In the genomic region with DNA sequence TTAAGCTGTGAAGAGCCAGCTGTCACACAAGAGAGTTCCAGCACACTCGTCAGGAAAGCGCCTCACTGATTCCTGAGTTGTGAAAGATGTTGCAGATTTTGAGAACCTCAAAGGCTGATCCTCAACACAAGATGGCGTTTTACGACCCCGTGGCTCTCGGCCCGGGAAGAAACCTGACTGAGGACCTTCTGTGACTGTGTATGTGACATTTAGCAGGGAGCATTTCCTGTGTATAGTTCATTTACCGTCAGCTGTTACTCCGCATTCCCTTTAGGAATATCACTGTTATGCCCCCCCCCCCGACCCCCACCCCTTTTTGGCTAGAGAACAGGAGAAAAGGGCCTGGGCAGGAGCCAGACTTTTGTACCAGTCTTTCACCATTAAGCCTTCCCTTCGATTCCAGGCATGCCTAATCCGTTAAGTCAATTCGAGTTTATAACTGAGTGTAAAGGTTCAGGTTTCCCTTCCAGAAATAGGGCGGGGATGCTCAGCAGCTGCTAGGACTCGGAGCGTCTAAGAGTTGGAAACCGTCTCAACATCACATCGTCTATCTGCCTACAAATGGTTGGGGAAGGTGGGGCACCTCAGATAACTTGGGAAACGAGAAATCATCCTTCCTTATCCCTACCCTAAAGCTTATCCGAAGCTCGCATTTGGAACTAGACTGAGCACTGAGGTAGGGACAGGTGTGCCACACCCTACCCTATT, we compare ENCODE assay signal across 8 mouse cellular contexts. TPM values are rescaled to one million over a fixed set of nuclear protein-coding genes. Genes with fewer than 3 reads are reported as not detected.
DNase-seq lines count a peak whose midpoint lies in the region; ATAC-seq lines count a peak whose summit lies in the region.
"Had no signal": no experiment of that assay in that cellular context is flagged by ENCODE, and none has a peak within 500 bp of the region (broad histone marks: within the 10 kb centered on the region; RNA-seq: fewer than 3 reads in every experiment).

No protein-coding gene starts in this region.

- peaks cover 9% of the 10 kb centered on the region for H3K4me1 ChIP-seq in lung, embryonic 16.5 days (replicated peaks; ENCODE audit: control insufficient read depth, insufficient read depth, low read length)
- peaks cover 22% of the 10 kb centered on the region for H3K4me1 ChIP-seq in forebrain, embryonic 10.5 days
- peaks cover 15% of the 10 kb centered on the region for H3K4me1 ChIP-seq in limb, embryonic 12.5 days (replicated peaks)
- peaks cover 5% of the 10 kb centered on the region; the same call in 1 of the 2 replicates for H3K4me1 ChIP-seq in stomach, embryonic 14.5 days (ENCODE audit: control insufficient read depth, insufficient read depth, low read length)

- H3K36me3 ChIP-seq in lung, embryonic 16.5 days (ENCODE audit: control insufficient read depth, insufficient read depth, low read length): no peaks in the 10 kb centered on the region
- H3K36me3 ChIP-seq in forebrain, embryonic 10.5 days (replicated peaks): no peaks in the 10 kb centered on the region
- H3K36me3 ChIP-seq in limb, embryonic 12.5 days: no peaks in the 10 kb centered on the region
- H3K36me3 ChIP-seq in stomach, embryonic 14.5 days (ENCODE audit: control insufficient read depth, insufficient read depth, low read length): no peaks in the 10 kb centered on the region

- ATAC-seq in lung, embryonic 16.5 days (ENCODE audit: low read depth): no peak
- peak; percentile 38; the same call in 1 of the 2 replicates for ATAC-seq in limb, embryonic 12.5 days (ENCODE audit: insufficient number of reproducible peaks, insufficient read depth, low FRiP score, low TSS enrichment, low read depth)
- peak; percentile 34; the same call in 1 of the 2 replicates for ATAC-seq in stomach, embryonic 14.5 days (ENCODE audit: insufficient number of reproducible peaks, insufficient read depth, low FRiP score, low read depth)

- H3K9me3 ChIP-seq in lung, embryonic 16.5 days (ENCODE audit: control insufficient read depth, low read length): no peaks in the 10 kb centered on the region
- H3K9me3 ChIP-seq in forebrain, embryonic 10.5 days: no peaks in the 10 kb centered on the region
- H3K9me3 ChIP-seq in limb, embryonic 12.5 days: no peaks in the 10 kb centered on the region
- H3K9me3 ChIP-seq in stomach, embryonic 14.5 days (ENCODE audit: control insufficient read depth, low read depth, low read length): no peaks in the 10 kb centered on the region

- no peak overlapping the region for H3K4me3 ChIP-seq in lung, embryonic 16.5 days (ENCODE audit: low read length)
- H3K4me3 ChIP-seq in forebrain, embryonic 10.5 days: peak overlapping the region; percentile 55; the same call in 1 of the 2 replicates
- H3K4me3 ChIP-seq in limb, embryonic 12.5 days (replicated peaks): no peak overlapping the region
- no peak overlapping the region for H3K4me3 ChIP-seq in stomach, embryonic 14.5 days (ENCODE audit: low read depth, low read length)

- peak overlapping the region; percentile 61 for H3K4me2 ChIP-seq in lung, embryonic 16.5 days (ENCODE audit: low read depth, low read length)
- H3K4me2 ChIP-seq in limb, embryonic 12.5 days: peak overlapping the region; percentile 51
- peak overlapping the region; percentile 59; the same call in 1 of the 2 replicates for H3K4me2 ChIP-seq in stomach, embryonic 14.5 days (replicated peaks; ENCODE audit: low read depth, low read length)

- no peak overlapping the region for H3K9ac ChIP-seq in lung, embryonic 16.5 days (ENCODE audit: low read length)
- H3K9ac ChIP-seq in limb, embryonic 12.5 days (replicated peaks): no peak overlapping the region
- H3K9ac ChIP-seq in stomach, embryonic 14.5 days (replicated peaks; ENCODE audit: low read depth, low read length): no peak overlapping the region
- H3K9ac ChIP-seq: liver, embryonic 14.5 days had no signal

- H3K27ac ChIP-seq in lung, embryonic 16.5 days (ENCODE audit: low read length): no peak overlapping the region
- H3K27ac ChIP-seq in forebrain, embryonic 10.5 days: no peak overlapping the region
- H3K27ac ChIP-seq in limb, embryonic 12.5 days: no peak overlapping the region
- no peak overlapping the region for H3K27ac ChIP-seq in stomach, embryonic 14.5 days (ENCODE audit: low read length)
- H3K27ac ChIP-seq: liver, embryonic 14.5 days had no signal

- H3K27me3 ChIP-seq in lung, embryonic 16.5 days (ENCODE audit: control insufficient read depth, insufficient read depth, low read depth, low read length): 0 out of 2 replicates have a peak, but pooled peaks cover 2% of the 10 kb centered on the region
- H3K27me3 ChIP-seq in forebrain, embryonic 10.5 days (ENCODE audit: poor library complexity, severe bottlenecking): peaks cover 33% of the 10 kb centered on the region
- peaks cover 39% of the 10 kb centered on the region for H3K27me3 ChIP-seq in limb, embryonic 12.5 days
- H3K27me3 ChIP-seq in stomach, embryonic 14.5 days (ENCODE audit: control insufficient read depth, insufficient read depth, low read length): 0 out of 2 replicates have a peak, but pooled peaks cover 10% of the 10 kb centered on the region

- DNase-seq in lung, adult 18-20 months: no peak
- no peak for DNase-seq in forebrain, embryonic 10.5 days (ENCODE audit: extremely low spot score, low spot score)
- no peak for DNase-seq in cerebellum, postnatal 25 days
- DNase-seq in ovary, adult 18-20 months (ENCODE audit: low spot score): no peak

- WGBS in lung, embryonic 16.5 days: 16% methylated on average over 21 of the region's 21 CpGs
- 24% methylated on average over 21 of the region's 21 CpGs for WGBS in forebrain, embryonic 10.5 days
- WGBS in limb, embryonic 12.5 days: 13% methylated on average over 21 of the region's 21 CpGs
- WGBS in stomach, embryonic 14.5 days: 14% methylated on average over 21 of the region's 21 CpGs

RNA-seq across cellular contexts. Expression of a gene that starts 0.8 kb away (rescaled TPM):
- 9.1 and 11.3 TPM in 2 replicates for polyA plus RNA-seq in lung, embryonic 16.5 days (2015; fragmentation: Nextera tagmentation; extraction: Ambion mirVana)
- polyA plus RNA-seq in forebrain, embryonic 10.5 days (2016; fragmentation: Nextera tagmentation; extraction: Ambion mirVana): 1.2 and 2.2 TPM in 2 replicates
- 0.65 and 1.5 TPM in 2 replicates for polyA plus RNA-seq in limb, embryonic 12.5 days (2016; fragmentation: Nextera tagmentation; extraction: Ambion mirVana)
- 7.9 and 8.0 TPM in 2 replicates for polyA plus RNA-seq in stomach, embryonic 14.5 days (2014; fragmentation: Nextera tagmentation; extraction: Ambion mirVana)
